Mouse (Mus musculus) urinary bladder, postnatal 25 days (tissue): ENCODE measurements around the gene Cdh12.
"Not testable (repeated sequence)": the region's sequence is repeated elsewhere in the genome, so short reads cannot be mapped to it uniquely, and the experiment has no call there.

Experiments
- DNase-seq: peaks from one replicate; pipeline ENCODE4 v3.0.0; 2022; ENCODE audit warnings: low spot score

Gene Cdh12

GRCm38 (mm10) chr15:21109009-21109841, 660.2 kb downstream of the Cdh12 start:
- no peak for DNase-seq

- no peak for DNase-seq
Measured at GRCm38 (mm10) chr15:21109889-21110500, 660.9 kb downstream of the Cdh12 start.

- no peak for DNase-seq
Measured at GRCm38 (mm10) chr15:21110874-21111603, 662.0 kb downstream of the Cdh12 start.

- DNase-seq: not testable (repeated sequence)
Measured at GRCm38 (mm10) chr15:21114775-21115174, 665.7 kb downstream of the Cdh12 start.

- no peak for DNase-seq
Measured at GRCm38 (mm10) chr15:21130660-21131059, 681.6 kb downstream of the Cdh12 start.

- DNase-seq: no peak
Measured at GRCm38 (mm10) chr15:21132999-21133398, 683.9 kb downstream of the Cdh12 start.

GRCm38 (mm10) chr15:21146896-21147295, 697.8 kb downstream of the Cdh12 start:
- no peak for DNase-seq

GRCm38 (mm10) chr15:21153602-21154001, 704.5 kb downstream of the Cdh12 start:
- no peak for DNase-seq

GRCm38 (mm10) chr15:21179727-21180126, 730.7 kb downstream of the Cdh12 start:
- no peak for DNase-seq

GRCm38 (mm10) chr15:21180191-21180590, 731.1 kb downstream of the Cdh12 start:
- no peak for DNase-seq

- DNase-seq: no peak
Measured at GRCm38 (mm10) chr15:21185799-21186198, 736.7 kb downstream of the Cdh12 start.

GRCm38 (mm10) chr15:21210089-21210488, 761.0 kb downstream of the Cdh12 start:
- DNase-seq: not testable (repeated sequence)

- DNase-seq: no peak
Measured at GRCm38 (mm10) chr15:21223006-21223405, 773.9 kb downstream of the Cdh12 start.

GRCm38 (mm10) chr15:21261318-21261717, 812.3 kb downstream of the Cdh12 start:
- DNase-seq: no peak

GRCm38 (mm10) chr15:21269856-21270255, 820.8 kb downstream of the Cdh12 start:
- no peak for DNase-seq

GRCm38 (mm10) chr15:21297051-21297450, 848.0 kb downstream of the Cdh12 start:
- DNase-seq: no peak

- DNase-seq: no peak
Measured at GRCm38 (mm10) chr15:21315457-21315856, 866.4 kb downstream of the Cdh12 start.

GRCm38 (mm10) chr15:21343853-21344252, 894.8 kb downstream of the Cdh12 start:
- no peak for DNase-seq

GRCm38 (mm10) chr15:21344323-21344722, 895.3 kb downstream of the Cdh12 start:
- DNase-seq: no peak

- no peak for DNase-seq
Measured at GRCm38 (mm10) chr15:21344749-21345148, 895.7 kb downstream of the Cdh12 start.

- no peak for DNase-seq
Measured at GRCm38 (mm10) chr15:21355356-21356101, 906.5 kb downstream of the Cdh12 start.

GRCm38 (mm10) chr15:21366366-21366765, 917.3 kb downstream of the Cdh12 start:
- DNase-seq: no peak
